31 mouse cellular contexts compared by ENCODE assay signal in genomic region chr7:68274951-68275350, GRCm38 (mm10). TPM values are rescaled to one million over a fixed set of nuclear protein-coding genes. Genes with fewer than 3 reads are reported as not detected.
A peak's percentile ranks its signal among the peaks of the same experiment; 100 is the strongest.
DNase-seq lines count a peak whose midpoint lies in the region; ATAC-seq and TF ChIP-seq lines count a peak whose summit lies in the region.
"Had no signal": no experiment of that assay in that cellular context is flagged by ENCODE, and none has a peak within 500 bp of the region (broad histone marks: within the 10 kb centered on the region; RNA-seq: fewer than 3 reads in every experiment).

No protein-coding gene starts in this region.

- no peaks in the 10 kb centered on the region for H3K36me3 ChIP-seq in midbrain, embryonic 11.5 days (ENCODE audit: control insufficient read depth, insufficient read depth, low read length)
- no peaks in the 10 kb centered on the region for H3K36me3 ChIP-seq in midbrain, embryonic 13.5 days
- no peaks in the 10 kb centered on the region for H3K36me3 ChIP-seq in ES-E14 (ENCODE audit: control insufficient read depth, insufficient read depth, low read length, poor library complexity, severe bottlenecking)
- H3K36me3 ChIP-seq: embryonic facial prominence, embryonic 15.5 days; forebrain, embryonic 12.5 days; heart, embryonic 13.5 days; hindbrain, embryonic 10.5 days; limb, embryonic 10.5 days; limb, embryonic 15.5 days; neural tube, embryonic 12.5 days; stomach, embryonic 15.5 days had no signal

- no peak overlapping the region for H3K27ac ChIP-seq in midbrain, embryonic 11.5 days (ENCODE audit: low read depth, low read length)
- H3K27ac ChIP-seq in midbrain, embryonic 13.5 days: no peak overlapping the region
- peak overlapping the region; percentile 33; the same call in 1 of the 2 replicates for H3K27ac ChIP-seq in ES-E14 (ENCODE audit: insufficient read depth, low read depth, low read length, poor library complexity, severe bottlenecking)
- H3K27ac ChIP-seq: embryonic facial prominence, embryonic 15.5 days; forebrain, embryonic 12.5 days; heart, embryonic 13.5 days; limb, embryonic 15.5 days; macrophage; neural tube, embryonic 12.5 days; stomach, embryonic 15.5 days had no signal

- in situ Hi-C loops in ES-E14 (cut with MboI; ENCODE audit: low sequenced_read_pairs in 2 of 2, unreplicated experiment in 2 of 2): no loop called here

- peak; percentile 13 for DNase-seq in embryo, embryonic 10.5 days (ENCODE audit: low spot score)
- no peak for DNase-seq in embryo, embryonic 11 days
- DNase-seq in midbrain, embryonic 11.5 days (ENCODE audit: low spot score, missing footprints): peak; percentile 35
- DNase-seq in CD4-positive helper T cell, adult 2 months (ENCODE audit: low read depth, low spot score): peak; percentile 32
- DNase-seq in ES-E14 (ENCODE audit: low read depth, low spot score): no peak
- no peak for DNase-seq in adrenal gland, postnatal 10 days
- DNase-seq in ovary, postnatal 14 days (ENCODE audit: low spot score): no peak
- DNase-seq: cerebellum, adult 11 months; cerebellum, adult 9-11 months; forebrain, postnatal 0 days; heart, postnatal 14 days; layer of hippocampus, postnatal 36 days; lung, postnatal 10 days had no signal

- ATAC-seq in midbrain, embryonic 11.5 days (ENCODE audit: low FRiP score): no peak
- no peak for ATAC-seq in midbrain, embryonic 13.5 days
- ATAC-seq: forebrain, postnatal 0 days; midbrain, embryonic 16.5 days; Patski had no signal

- no peak overlapping the region for H3K4me2 ChIP-seq in midbrain, embryonic 11.5 days
- no peak overlapping the region for H3K4me2 ChIP-seq in midbrain, embryonic 13.5 days (replicated peaks)

- no peaks in the 10 kb centered on the region for H3K9me3 ChIP-seq in midbrain, embryonic 11.5 days (ENCODE audit: control insufficient read depth, low read length)
- H3K9me3 ChIP-seq in midbrain, embryonic 13.5 days: no peaks in the 10 kb centered on the region
- no peaks in the 10 kb centered on the region for H3K9me3 ChIP-seq in ES-E14 (ENCODE audit: control insufficient read depth, insufficient read depth, low read depth, low read length)
- H3K9me3 ChIP-seq: embryonic facial prominence, embryonic 15.5 days; forebrain, embryonic 12.5 days; heart, embryonic 13.5 days; hindbrain, embryonic 10.5 days; limb, embryonic 10.5 days; limb, embryonic 15.5 days; neural tube, embryonic 12.5 days; stomach, embryonic 15.5 days had no signal

- WGBS in midbrain, embryonic 11.5 days: 78% methylated on average over 9 of the region's 9 CpGs
- 78% methylated on average over 9 of the region's 9 CpGs for WGBS in midbrain, embryonic 13.5 days

- H3K4me1 ChIP-seq in midbrain, embryonic 11.5 days (ENCODE audit: control insufficient read depth, insufficient read depth, low read length): peaks cover 8% of the 10 kb centered on the region
- H3K4me1 ChIP-seq in midbrain, embryonic 13.5 days (replicated peaks): peaks cover 15% of the 10 kb centered on the region
- H3K4me1 ChIP-seq in ES-E14 (ENCODE audit: control insufficient read depth in 2 of 2, insufficient read depth in 2 of 2, low read length in 2 of 2, poor library complexity in 1 of 2): peaks cover 5 to 20% of the 10 kb centered on the region in 2 experiments; a peak in 2 of 4 replicates

- no peak overlapping the region for H3K4me3 ChIP-seq in midbrain, embryonic 11.5 days (ENCODE audit: low read depth, low read length)
- H3K4me3 ChIP-seq in midbrain, embryonic 13.5 days (replicated peaks): no peak overlapping the region
- H3K4me3 ChIP-seq in ES-E14 (ENCODE audit: insufficient read depth in 1 of 2, low read depth in 1 of 2, low read length in 2 of 2, poor library complexity in 1 of 2, severe bottlenecking in 1 of 2): no peak overlapping the region
- H3K4me3 ChIP-seq: neural tube, embryonic 12.5 days had no signal

- H3K27me3 ChIP-seq in midbrain, embryonic 11.5 days (ENCODE audit: control insufficient read depth, insufficient read depth, low read length): peaks cover 8% of the 10 kb centered on the region; the same call in 1 of the 2 replicates
- peaks cover 22% of the 10 kb centered on the region for H3K27me3 ChIP-seq in midbrain, embryonic 13.5 days
- H3K27me3 ChIP-seq: embryonic facial prominence, embryonic 15.5 days; limb, embryonic 15.5 days; Patski had no signal

- no peak overlapping the region for H3K9ac ChIP-seq in midbrain, embryonic 11.5 days (ENCODE audit: low read length)
- no peak overlapping the region for H3K9ac ChIP-seq in midbrain, embryonic 13.5 days (replicated peaks)
- no peak overlapping the region for H3K9ac ChIP-seq in ES-E14 (ENCODE audit: insufficient read depth, low read depth, low read length, poor library complexity, severe bottlenecking)
- H3K9ac ChIP-seq: embryonic facial prominence, embryonic 15.5 days; forebrain, embryonic 12.5 days; forebrain, postnatal 0 days; limb, embryonic 15.5 days; neural tube, embryonic 12.5 days; stomach, embryonic 15.5 days had no signal

TF ChIP-seq in ES-E14, 5 proteins besides CTCF, POLR2A, EP300 and RAD21:
- no peak for TF ChIP-seq CHD2 (IDR thresholded peaks at IDR 0.05; ENCODE audit: low read depth, low read length)
- peak; percentile 52; the same call in 1 of the 2 replicates for TF ChIP-seq ZNF384 (IDR thresholded peaks at IDR 0.05; ENCODE audit: low read depth, low read length)

RNA-seq across cellular contexts. Expression of gene Fam169b, which starts 1.3 kb away (rescaled TPM):
- polyA plus RNA-seq in midbrain, embryonic 11.5 days (2014; fragmentation: Nextera tagmentation; extraction: Ambion mirVana): 0.18 TPM in 1 of 2 replicates, not detected in the other
- 0.09 TPM in 1 of 2 replicates, not detected in the other for polyA plus RNA-seq in midbrain, embryonic 13.5 days (2015; fragmentation: Nextera tagmentation; extraction: Ambion mirVana)
- total RNA-seq in ES-E14 (2012; rRNA removed): 3.6 and 5.7 TPM in 2 replicates
- total RNA-seq in adrenal gland, postnatal 10 days (2021): 1 to 10 TPM; 1.9 to 2.0 TPM
- total RNA-seq: MEL had no signal
- polyA plus RNA-seq: hindbrain, embryonic 16.5 days had no signal

RNA-seq across cellular contexts. Expression of gene Pgpep1l, which starts 10.9 kb away (rescaled TPM):
- not detected in 2 replicates for polyA plus RNA-seq in midbrain, embryonic 11.5 days (2014; fragmentation: Nextera tagmentation; extraction: Ambion mirVana)
- polyA plus RNA-seq in midbrain, embryonic 13.5 days (2015; fragmentation: Nextera tagmentation; extraction: Ambion mirVana): not detected in 2 replicates
- 0.32 and 0.45 TPM in 2 replicates for total RNA-seq in ES-E14 (2012; rRNA removed)
- 1 to 10 TPM in 1 of 2 experiments, under 1 TPM in 1; 0.48 to 1.2 TPM for total RNA-seq in adrenal gland, postnatal 10 days (2021)
- total RNA-seq: adrenal gland, postnatal 14 days; MEL had no signal
- polyA plus RNA-seq: embryonic facial prominence, embryonic 15.5 days; forebrain, embryonic 12.5 days; forebrain, postnatal 0 days; heart, embryonic 13.5 days; hindbrain, embryonic 10.5 days; hindbrain, embryonic 16.5 days; intestine, embryonic 16.5 days; large intestine, adult 2 months; limb, embryonic 10.5 days; liver, embryonic 16.5 days; midbrain, embryonic 16.5 days; neural tube, embryonic 12.5 days; Patski; stomach, embryonic 15.5 days had no signal

Comparison
In these comparisons a context has a peak if more than half of its experiments do, and no peak if none do; other contexts are left out.
1. DNase-seq: peak in embryo, embryonic 10.5 days (single experiment), midbrain, embryonic 11.5 days (single experiment) and CD4-positive helper T cell, adult 2 months (single experiment); none in embryo, embryonic 11 days (single experiment), ES-E14 (single experiment), adrenal gland, postnatal 10 days (single experiment) and ovary, postnatal 14 days (single experiment).